Mouse (Mus musculus) heart, adult 11 months (tissue): ENCODE data around the gene Ppil6.

Experiments used
- DNase-seq: peaks from one replicate; pipeline ENCODE4 v3.0.0; 2022

Gene Ppil6

DNA sequence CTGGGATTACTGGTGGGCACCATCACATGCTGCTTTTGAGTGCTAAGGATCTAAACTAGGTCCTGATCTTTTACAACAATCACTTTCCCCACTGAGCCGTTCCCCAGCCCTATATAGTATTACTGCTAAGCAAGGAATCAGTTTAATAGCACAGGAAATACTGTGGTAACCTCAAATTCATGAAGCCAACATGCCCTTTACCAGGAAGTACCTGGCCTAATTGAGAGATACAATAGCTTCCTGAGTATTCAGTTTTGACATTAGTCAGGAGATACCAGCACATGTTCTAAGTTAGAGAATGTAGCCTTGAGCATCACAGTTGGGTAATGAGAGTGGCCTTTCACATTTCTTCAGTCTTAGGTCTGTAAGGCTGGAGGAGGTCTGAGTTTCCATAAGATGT, 46.5 kb downstream of the Ppil6 start:
- peak; percentile 29 for DNase-seq

DNA sequence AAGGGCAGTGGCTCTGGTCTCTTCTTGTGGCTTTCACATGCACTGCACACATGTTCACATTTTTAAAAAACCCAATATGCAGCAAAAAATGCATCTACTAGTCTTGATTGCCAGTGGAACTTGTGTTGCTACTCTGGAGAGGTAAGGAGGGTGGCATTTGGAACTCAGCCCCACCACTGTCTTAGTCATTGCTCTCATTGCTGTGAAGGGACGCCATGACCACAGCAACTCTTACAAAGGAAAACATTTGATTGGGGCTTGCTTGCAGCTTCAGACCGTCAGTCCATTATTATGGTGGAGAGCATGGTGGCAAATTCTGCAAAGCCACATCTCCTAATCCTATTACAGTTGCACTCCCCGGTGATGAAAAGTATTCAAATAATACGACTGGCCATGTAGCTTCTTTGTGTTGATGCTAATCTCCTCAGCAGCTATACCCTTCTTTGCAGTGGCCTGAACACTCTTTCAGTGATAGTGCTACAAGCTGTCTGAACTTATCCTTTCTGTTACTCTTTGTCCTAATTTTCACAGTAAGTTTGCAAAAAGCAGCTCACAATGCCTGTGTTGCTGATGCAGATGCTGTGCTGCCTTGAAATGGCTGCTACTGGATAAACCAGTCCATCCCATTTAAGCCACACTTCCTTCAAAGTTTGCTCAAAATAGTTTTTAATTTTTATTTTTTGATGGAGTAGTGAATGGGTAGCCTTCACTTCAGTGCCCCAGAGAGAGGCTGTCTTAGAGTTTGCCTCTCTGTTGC, 47.2 kb downstream of the Ppil6 start:
- peak; percentile 55 for DNase-seq

DNA sequence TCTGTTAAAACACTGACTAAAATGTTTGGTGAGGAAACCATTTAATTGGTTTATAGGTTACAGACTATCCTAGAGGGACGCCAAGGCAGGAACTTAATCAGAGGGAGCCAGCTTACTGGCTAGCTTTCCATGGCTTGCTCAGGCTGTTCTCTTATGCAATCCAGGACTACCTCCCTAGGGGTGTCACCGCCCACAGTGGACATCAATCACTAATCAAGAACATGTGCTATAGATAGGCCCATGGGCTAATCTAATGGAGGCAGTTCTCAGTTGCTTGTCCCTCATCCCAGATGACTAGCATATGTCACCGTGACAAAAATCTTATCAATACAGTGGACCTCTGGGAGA, 47.7 kb downstream of the Ppil6 start:
- peak; percentile 54 for DNase-seq

DNA sequence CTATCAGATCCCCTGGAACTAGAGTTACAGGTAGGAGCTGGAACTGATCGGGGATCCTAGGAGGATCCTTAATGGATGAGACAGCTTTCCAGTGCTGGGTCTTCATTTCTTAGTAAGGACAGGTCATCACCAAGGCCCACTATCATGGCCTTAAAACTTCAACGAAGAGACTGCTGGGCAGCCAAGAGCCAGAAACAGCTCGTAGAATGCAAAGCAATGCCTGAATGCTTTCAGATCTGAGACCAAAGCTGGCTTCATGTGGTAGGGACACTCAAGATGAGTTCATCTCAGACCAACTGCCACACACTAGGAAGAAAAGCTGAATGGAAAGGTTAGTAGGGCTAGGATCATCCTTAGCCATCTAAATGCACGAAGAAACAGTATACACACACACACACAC, 48.7 kb downstream of the Ppil6 start:
- peak; percentile 75 for DNase-seq

DNA sequence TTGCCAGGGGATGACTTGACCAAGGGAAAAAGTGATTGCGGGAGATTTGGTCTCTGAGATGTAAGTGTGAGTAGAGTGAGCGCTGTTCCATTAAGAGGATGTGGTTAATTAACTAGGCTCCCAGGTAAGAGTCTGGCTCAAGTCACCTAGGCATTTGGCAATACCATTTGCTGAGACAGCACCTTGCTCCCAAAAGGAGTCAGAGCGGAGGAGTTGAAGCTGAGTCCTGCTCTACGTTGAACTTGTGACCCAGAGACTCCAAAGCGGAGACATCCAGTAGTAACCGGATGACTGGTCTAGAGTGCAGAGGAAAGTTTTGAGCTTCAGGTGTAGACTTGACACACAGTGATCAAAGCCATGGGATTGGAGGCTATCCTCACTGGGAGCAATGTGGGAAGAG, 51.8 kb downstream of the Ppil6 start:
- peak; percentile 49 for DNase-seq

DNA sequence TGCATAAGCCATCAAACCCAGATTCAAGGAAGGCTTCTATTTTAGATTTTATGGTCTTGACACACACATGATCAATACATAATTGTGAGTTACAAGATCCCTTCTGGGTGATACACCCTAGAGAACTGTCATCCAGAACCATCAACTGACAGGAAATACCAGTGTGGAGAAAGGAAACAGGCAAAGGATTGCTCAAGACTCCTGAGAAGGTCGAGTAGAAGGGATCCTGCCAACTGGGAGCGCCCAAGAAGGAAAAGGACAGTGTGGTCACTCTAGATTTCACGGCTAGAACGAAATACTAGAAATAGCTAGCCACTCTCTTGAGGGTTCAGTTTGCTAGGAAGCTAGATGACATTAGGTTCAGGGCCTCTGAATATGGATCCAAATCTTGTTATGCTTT, 53.2 kb downstream of the Ppil6 start:
- DNase-seq: peak; percentile 61

DNA sequence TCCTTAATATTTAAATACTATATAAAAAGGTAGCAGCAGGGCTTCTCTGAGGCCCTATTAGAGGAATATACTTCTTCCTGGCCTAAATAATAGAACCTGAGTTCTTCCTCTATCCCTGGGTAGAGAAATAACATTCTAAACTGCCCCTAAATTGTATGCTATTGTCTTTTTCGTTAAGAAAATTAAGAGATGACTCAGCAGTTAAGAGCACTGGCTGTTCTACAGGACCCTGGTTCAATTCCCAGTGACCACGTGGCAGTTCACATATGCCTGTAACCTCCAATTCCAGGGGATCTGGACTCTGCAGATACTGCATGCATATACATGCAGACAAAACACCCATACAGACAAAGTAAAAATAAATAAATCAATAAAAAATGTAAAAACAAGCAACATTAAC, 53.6 kb downstream of the Ppil6 start:
- DNase-seq: no peak

DNA sequence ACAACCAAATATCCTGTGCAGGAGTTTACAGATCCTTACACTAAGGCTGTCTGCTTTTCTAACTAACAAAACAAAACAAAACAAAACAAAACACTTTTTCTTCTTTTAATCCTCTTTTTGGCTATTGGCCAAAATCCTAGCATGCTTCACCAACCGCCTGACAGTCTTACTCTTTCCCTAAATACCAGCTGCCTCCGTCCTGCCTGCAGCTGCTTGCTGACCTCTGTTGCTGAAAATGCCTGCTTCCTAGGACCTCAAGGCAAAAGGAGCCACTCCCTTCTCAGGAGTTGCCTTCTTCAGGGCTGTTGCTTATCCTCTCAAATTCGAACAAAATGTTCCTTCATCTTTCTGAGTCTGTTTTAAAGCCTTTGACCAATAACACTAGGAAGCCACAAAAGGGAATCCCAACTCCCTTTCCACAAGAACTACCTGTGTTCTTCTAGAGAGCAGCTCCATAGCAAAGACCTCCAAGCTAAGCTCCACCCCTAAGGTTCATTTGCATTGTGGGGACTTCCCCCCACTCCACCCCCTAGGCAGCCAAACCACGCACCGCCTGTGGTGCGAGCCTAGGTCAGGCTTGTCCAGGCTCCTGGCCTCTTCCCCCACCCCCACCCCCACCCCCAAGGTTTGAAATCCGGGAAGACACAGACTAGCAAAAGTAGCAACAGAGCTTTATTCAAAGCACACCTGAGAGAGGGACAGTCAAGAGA, 54.4 kb downstream of the Ppil6 start:
- DNase-seq: peak; percentile 78

DNA sequence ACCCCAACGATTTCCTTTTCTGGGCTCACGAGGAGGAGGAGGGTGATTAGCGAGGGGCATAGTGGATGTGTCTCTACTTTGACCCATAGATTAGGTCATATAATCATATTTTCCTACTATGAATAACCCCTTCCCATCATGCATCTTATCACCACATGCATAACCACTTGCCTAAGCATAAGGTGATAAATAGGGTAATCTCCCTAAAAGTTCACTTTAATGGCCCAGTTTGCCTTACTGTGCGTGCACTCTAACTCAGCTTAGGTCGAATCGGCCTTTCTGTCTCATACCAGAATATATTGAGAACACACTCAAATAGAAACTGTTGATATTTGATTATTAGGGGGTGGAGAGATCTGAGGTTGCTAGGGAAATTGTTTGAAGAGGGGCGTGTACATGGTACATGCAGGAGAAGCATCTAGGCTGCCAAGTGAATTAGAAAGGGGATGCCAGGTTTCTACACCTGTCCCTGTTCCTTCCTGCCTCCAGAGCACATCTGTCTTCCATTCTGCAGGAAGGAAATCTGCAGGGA, 55.1 kb downstream of the Ppil6 start:
- DNase-seq: no peak

DNA sequence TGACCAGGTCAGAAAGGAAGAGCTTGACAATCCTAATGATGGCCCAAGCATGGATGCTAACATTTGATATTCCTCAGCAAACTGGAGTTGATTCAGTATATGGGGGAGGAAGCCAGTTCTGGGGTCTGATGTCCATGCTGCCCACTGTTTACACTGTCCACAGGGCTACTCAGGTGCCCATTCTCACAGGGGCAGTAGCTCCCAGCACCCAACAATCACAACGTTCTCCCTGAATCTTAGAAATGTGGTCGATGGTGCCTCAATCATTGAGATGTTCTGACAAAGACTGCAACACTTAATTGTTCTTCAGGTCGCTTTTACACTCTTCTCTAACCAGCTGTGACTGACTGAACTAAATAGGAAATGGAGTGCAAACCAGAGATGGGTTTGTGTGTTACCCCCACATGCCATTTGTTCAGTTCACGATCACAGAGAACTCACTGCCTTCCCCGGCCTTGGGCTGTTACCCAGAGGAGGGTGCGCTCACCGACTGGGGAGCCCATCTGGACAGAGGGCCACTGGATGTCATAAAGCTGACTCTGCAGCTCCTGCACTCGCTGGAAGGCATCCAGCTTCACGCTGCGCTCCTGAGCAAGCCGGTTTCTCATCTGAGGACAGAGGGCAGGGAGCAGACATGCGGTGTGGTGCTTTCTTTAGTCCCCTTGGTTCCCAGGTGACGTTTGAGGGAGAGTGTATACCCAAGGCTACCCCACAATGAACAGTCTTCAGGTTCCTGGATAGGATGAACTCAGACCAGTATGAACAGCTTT, 56.3 kb downstream of the Ppil6 start:
- peak; percentile 85 for DNase-seq

DNA sequence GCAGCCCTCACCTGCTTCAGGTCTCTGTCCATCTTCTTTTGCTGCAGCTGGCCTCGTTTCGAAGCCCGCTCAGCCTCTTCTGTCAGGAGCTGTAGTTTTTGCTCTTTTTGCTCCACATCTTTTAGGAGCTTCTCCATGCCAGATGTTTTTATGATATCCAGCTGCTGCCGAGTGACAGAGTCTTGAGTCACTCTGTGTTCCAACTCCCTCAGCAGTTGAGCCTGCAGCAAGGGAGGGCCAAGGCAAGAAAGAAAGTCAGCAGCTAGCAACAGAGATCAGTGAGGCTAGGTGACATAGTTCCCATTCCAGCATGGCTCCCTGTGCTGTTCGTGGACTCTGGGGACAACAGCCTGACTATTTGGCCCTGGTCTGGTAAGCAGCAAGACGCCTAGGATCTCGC, 60.5 kb downstream of the Ppil6 start:
- DNase-seq: peak; percentile 95

DNA sequence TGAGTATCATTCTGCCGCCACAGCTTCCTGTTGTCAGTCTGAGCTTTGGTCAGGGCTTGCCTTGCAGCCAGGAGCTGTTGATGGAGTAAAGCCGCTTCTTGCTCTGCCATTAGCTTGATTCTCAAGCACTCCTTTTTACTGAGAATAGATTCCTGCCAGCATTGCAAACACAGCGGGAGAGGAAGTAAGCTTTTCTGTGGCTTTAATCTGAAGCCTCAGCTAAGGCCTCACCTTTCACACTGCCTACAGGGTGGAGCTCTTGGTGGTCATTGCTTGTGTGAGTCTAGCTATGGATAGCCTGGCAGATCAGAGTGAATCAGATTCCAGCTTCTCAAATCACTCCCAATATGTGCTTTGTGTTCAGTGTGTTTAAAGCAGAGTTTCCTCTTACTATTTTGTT, 62.1 kb downstream of the Ppil6 start:
- no peak for DNase-seq

DNA sequence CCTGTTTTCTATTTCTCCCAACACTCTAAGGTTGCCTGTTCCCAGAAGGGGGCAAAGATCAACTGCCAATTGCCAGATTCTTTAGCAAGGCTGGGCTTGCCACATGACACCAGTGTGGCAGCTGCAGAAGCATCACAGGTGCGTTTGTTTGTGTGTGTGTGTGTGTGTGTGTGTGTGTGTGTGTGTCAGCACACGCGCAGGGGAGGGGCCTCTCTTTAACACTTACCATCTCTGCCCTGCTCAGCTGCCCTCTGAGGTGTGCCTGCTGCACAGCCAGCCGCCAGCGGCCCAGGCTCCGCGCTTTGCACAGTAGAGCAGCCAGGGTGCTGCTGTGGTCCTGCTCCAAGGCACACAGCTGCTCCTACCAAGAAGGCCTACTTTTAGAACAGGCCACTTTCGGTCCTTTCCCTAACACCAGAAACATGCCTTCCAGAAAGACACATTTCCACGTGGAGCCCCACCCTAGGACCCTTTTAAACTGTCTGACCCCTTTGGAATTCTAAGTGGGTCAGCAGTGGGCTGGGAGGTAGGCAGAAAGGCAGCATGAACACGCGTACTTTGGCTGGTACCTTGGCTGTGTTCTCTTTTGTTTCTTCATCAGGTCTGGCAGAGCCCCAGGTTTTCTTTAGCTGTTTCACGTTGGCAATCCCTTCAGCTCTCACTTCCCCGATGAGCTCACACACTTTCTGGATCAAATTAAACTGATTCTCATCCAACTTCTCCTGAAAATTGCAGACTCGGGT, 62.8 kb downstream of the Ppil6 start:
- peak; percentile 93 for DNase-seq

DNA sequence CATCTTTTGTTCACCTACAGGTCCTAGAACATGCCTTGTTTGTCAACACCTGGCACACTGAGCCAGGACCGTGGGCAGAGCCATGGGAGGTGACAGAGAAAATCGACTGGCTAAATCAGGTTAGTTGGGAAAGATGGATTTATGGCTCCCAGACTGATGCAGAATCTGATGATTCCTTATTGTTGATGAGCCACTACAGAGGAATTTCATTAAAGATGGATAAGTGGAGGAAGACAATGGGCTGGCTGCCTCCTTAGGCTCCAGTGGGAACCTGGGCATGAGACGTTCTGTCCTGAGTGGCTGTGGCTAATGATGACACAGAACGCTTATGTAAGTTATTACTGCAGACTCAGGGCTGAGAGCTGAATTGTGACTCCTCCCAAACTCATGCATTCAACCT, 63.5 kb downstream of the Ppil6 start:
- no peak for DNase-seq

DNA sequence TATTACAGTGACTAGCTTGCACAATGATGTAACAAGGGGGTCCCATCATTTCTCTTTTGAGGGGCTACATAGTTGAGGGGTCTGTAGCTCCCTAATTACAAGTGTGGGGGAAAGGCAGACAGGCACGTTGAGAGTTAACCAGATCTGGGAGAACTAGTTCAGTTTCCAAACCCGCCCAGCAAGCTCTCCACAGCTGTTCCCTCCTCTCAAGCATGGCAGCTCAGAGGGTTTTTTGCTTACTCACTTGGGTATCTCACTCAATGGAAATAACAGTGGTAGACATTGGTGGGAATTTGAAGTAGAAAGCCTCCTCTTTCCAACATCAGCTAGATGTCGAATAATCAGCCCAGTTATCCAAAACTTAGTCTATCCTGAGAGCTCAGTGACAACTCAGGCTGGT, 64.8 kb downstream of the Ppil6 start:
- no peak for DNase-seq

DNA sequence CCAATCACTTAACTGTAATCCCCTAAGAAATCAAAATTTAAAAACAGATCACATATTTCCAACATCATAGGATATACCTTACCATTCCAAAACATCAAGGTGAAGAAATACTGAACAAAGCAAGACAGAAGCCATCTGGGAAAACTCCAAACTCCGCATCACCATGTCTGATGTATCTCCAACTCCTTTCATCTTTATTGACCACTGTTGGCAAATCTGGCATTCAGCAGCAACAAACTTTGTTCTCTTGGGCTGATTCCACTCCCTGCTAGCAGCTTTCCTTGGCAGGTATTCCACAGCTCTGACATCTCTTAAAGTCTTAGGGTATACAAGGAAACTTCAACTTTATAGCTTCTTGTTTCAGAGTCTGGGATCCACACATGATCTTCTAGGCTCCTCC, 68.2 kb downstream of the Ppil6 start:
- no peak for DNase-seq

DNA sequence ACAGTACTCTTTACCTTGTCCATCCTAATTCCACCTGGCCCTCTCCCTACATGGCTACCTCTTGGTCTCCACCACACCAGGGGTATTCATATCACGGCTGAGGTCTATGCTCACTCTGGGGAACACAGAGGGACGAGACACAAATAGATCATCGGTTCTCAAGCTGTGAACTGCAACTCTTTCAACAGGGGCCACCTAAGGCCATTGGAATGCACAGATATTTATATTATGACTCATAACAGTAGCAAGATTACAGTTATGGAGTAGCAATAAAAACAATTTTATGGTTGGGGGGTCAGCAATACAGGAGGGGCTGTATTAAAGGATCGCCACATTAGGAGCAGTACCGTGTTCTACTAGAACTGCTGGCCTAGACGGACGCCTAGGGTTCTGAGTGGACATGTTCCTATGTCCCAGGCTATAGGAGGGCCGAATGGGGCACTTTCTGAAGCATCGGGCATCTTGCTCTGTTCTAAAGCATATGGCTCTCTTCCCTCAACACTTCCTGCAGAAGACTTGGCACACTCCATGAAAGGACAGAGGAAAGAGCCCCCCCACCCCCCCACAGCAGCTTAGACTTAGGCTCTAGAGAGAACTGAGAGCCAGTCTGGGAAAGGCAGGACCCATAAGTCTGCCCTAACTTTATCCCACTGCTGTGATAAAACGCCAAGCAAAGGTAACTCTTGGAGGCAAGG, 71.6 kb downstream of the Ppil6 start:
- no peak for DNase-seq
